Mouse (Mus musculus): Measurements from ENCODE around the gene Rilpl1. TPM values are rescaled to one million over a fixed set of nuclear protein-coding genes. Genes with fewer than 3 reads are reported as not detected.

Gene Rilpl1
- total and polyA plus RNA-seq, 3 experiments = 0.38 to 0.98 (median 0.41) TPM

GRCm38 (mm10) chr5:124481714-124482113, 49.5 kb downstream of the Rilpl1 start:
- ATAC-seq (ENCODE audit: extremely low read depth, insufficient number of reproducible peaks, low FRiP score, poor library complexity, severe bottlenecking) (no peak), DNase-seq (ENCODE audit: low spot score) (no peak)
- peaks cover 44% of the 10 kb centered on the region for H3K4me1 ChIP-seq (ENCODE audit: insufficient read depth, low read depth, low read length)
- no peaks in the 10 kb centered on the region for H3K27me3 ChIP-seq (ENCODE audit: insufficient read depth, low read length)
- peaks cover 24% of the 10 kb centered on the region for H3K36me3 ChIP-seq (replicated peaks)
- no peak overlapping the region for H3K4me3 ChIP-seq (ENCODE audit: low read depth, low read length)
- TF ChIP-seq CTCF (IDR thresholded peaks at IDR 0.05; ENCODE audit: low read depth, low read length) = no peak
- no peak for TF ChIP-seq POLR2AphosphoS5 (IDR thresholded peaks at IDR 0.05; ENCODE audit: insufficient replicate concordance, low read depth, low read length)
- TF ChIP-seq GATA1 (IDR thresholded peaks at IDR 0.05; ENCODE audit: borderline replicate concordance, low read length) = no peak
- TF ChIP-seq TAL1 (conservative IDR thresholded peaks at IDR 0.05; ENCODE audit: low read depth, low read length) = no peak
- no peak for TF ChIP-seq GATA2 (IDR thresholded peaks at IDR 0.05; ENCODE audit: borderline replicate concordance, low read depth, low read length)
- no peaks in the 10 kb centered on the region for H3K9me3 ChIP-seq (replicated peaks)

DNA sequence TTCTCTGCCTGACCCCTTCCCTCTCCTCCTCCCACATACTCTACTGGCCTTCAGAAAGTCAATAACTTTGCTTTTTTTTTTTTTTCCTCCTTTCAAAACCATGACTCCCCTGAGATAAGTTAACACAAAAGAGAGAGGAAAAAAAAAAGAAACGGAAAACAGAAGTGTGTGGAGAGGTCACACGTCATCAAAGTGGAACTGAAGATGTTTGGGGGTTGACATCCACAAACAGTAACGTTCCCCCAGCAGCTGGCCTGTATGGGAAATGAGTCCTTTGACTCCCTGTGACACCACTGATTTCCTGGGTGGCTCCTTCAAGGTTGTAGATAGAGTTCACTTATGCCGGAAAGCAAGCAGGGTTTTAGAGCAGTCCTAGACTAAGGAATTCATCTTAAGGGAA, 51.1 kb downstream of the Rilpl1 start:
- no peak overlapping the region for H3K4me3 ChIP-seq (ENCODE audit: low read depth, low read length)

DNA sequence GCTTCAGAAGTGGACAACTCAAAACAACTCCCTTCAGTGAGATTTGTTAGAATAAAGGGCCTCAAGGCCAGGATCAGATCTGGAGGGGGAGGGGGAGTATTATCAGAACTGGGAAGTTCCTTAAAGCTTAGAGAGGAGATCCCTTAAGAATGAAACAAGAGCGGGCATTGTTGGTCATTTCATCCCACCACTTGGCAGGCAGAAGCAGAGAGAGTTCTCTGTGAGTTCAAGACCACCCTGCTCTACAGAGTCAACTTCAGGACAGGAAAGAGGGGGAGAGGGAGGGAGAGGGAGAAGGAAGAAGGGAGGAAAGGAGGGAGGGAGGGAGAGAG, 52.4 kb downstream of the Rilpl1 start:
- Histone ChIP-seq H3K9me3 (replicated peaks) (no peaks in the 10 kb centered on the region), H3K36me3 (replicated peaks) (peaks cover 9% of the 10 kb centered on the region), H3K4me1 (ENCODE audit: insufficient read depth, low read depth, low read length) (peaks cover 55% of the 10 kb centered on the region), H3K27me3 (ENCODE audit: insufficient read depth, low read length) (no peaks in the 10 kb centered on the region), H3K4me3 (ENCODE audit: low read depth, low read length) (no peak overlapping the region)
- no peak for ATAC-seq (ENCODE audit: extremely low read depth, insufficient number of reproducible peaks, low FRiP score, poor library complexity, severe bottlenecking)
- TF ChIP-seq GATA2 (IDR thresholded peaks at IDR 0.05; ENCODE audit: borderline replicate concordance, low read depth, low read length) (no peak), CTCF (IDR thresholded peaks at IDR 0.05; ENCODE audit: low read depth, low read length) (no peak), GATA1 (IDR thresholded peaks at IDR 0.05; ENCODE audit: borderline replicate concordance, low read length) (no peak), POLR2AphosphoS5 (IDR thresholded peaks at IDR 0.05; ENCODE audit: insufficient replicate concordance, low read depth, low read length) (no peak), TAL1 (conservative IDR thresholded peaks at IDR 0.05; ENCODE audit: low read depth, low read length) (no peak)
- DNase-seq (ENCODE audit: low spot score) = no peak

More for the DNA sequence above, 51.1 kb downstream of the Rilpl1 start:
- no peaks in the 10 kb centered on the region for H3K27me3 ChIP-seq (ENCODE audit: insufficient read depth, low read length)
- no peaks in the 10 kb centered on the region for H3K9me3 ChIP-seq (replicated peaks)
- H3K36me3 ChIP-seq (replicated peaks) = peaks cover 13% of the 10 kb centered on the region
- H3K4me1 ChIP-seq (ENCODE audit: insufficient read depth, low read depth, low read length) = peaks cover 59% of the 10 kb centered on the region
- ATAC-seq (ENCODE audit: extremely low read depth, insufficient number of reproducible peaks, low FRiP score, poor library complexity, severe bottlenecking) = no peak
- no peak for TF ChIP-seq GATA1 (IDR thresholded peaks at IDR 0.05; ENCODE audit: borderline replicate concordance, low read length)
- TF ChIP-seq CTCF (IDR thresholded peaks at IDR 0.05; ENCODE audit: low read depth, low read length) = no peak
- TF ChIP-seq GATA2 (IDR thresholded peaks at IDR 0.05; ENCODE audit: borderline replicate concordance, low read depth, low read length) = no peak
- no peak for TF ChIP-seq TAL1 (conservative IDR thresholded peaks at IDR 0.05; ENCODE audit: low read depth, low read length)
- no peak for TF ChIP-seq POLR2AphosphoS5 (IDR thresholded peaks at IDR 0.05; ENCODE audit: insufficient replicate concordance, low read depth, low read length)
- no peak for DNase-seq (ENCODE audit: low spot score)

- ATAC-seq (ENCODE audit: extremely low read depth, insufficient number of reproducible peaks, low FRiP score, poor library complexity, severe bottlenecking) (no peak), DNase-seq (ENCODE audit: low spot score) (no peak)
- H3K36me3 ChIP-seq (replicated peaks) = peaks cover 70% of the 10 kb centered on the region
- peaks cover 27% of the 10 kb centered on the region for H3K4me1 ChIP-seq (ENCODE audit: insufficient read depth, low read depth, low read length)
- H3K27me3 ChIP-seq (ENCODE audit: insufficient read depth, low read length) = no peaks in the 10 kb centered on the region
- TF ChIP-seq POLR2AphosphoS5 (IDR thresholded peaks at IDR 0.05; ENCODE audit: insufficient replicate concordance, low read depth, low read length) (no peak), TAL1 (conservative IDR thresholded peaks at IDR 0.05; ENCODE audit: low read depth, low read length) (no peak), CTCF (IDR thresholded peaks at IDR 0.05; ENCODE audit: low read depth, low read length) (no peak)
- H3K9me3 ChIP-seq (replicated peaks) = no peaks in the 10 kb centered on the region
- no peak overlapping the region for H3K4me3 ChIP-seq (ENCODE audit: low read depth, low read length)
Measured at GRCm38 (mm10) chr5:124470591-124471171, 60.5 kb downstream of the Rilpl1 start.

GRCm38 (mm10) chr5:124469486-124469885, 61.7 kb downstream of the Rilpl1 start:
- TF ChIP-seq POLR2AphosphoS5 (IDR thresholded peaks at IDR 0.05; ENCODE audit: insufficient replicate concordance, low read depth, low read length) (no peak), CTCF (IDR thresholded peaks at IDR 0.05; ENCODE audit: low read depth, low read length) (no peak), TAL1 (conservative IDR thresholded peaks at IDR 0.05; ENCODE audit: low read depth, low read length) (no peak)
- Histone ChIP-seq H3K27me3 (ENCODE audit: insufficient read depth, low read length) (no peaks in the 10 kb centered on the region), H3K4me1 (ENCODE audit: insufficient read depth, low read depth, low read length) (peaks cover 17% of the 10 kb centered on the region), H3K4me3 (ENCODE audit: low read depth, low read length) (no peak overlapping the region), H3K36me3 (replicated peaks) (peaks cover 76% of the 10 kb centered on the region), H3K9me3 (replicated peaks) (no peaks in the 10 kb centered on the region)
- ATAC-seq (ENCODE audit: extremely low read depth, insufficient number of reproducible peaks, low FRiP score, poor library complexity, severe bottlenecking) = no peak
- no peak for DNase-seq (ENCODE audit: low spot score)

- no peak overlapping the region for H3K4me3 ChIP-seq (ENCODE audit: low read depth, low read length)
- TF ChIP-seq GATA2 (IDR thresholded peaks at IDR 0.05; ENCODE audit: borderline replicate concordance, low read depth, low read length) (no peak), POLR2AphosphoS5 (IDR thresholded peaks at IDR 0.05; ENCODE audit: insufficient replicate concordance, low read depth, low read length) (no peak), TAL1 (conservative IDR thresholded peaks at IDR 0.05; ENCODE audit: low read depth, low read length) (no peak), CTCF (IDR thresholded peaks at IDR 0.05; ENCODE audit: low read depth, low read length) (no peak), GATA1 (IDR thresholded peaks at IDR 0.05; ENCODE audit: borderline replicate concordance, low read length) (no peak)
- ATAC-seq (ENCODE audit: extremely low read depth, insufficient number of reproducible peaks, low FRiP score, poor library complexity, severe bottlenecking) = no peak
- peaks cover 73% of the 10 kb centered on the region for H3K36me3 ChIP-seq (replicated peaks)
- H3K4me1 ChIP-seq (ENCODE audit: insufficient read depth, low read depth, low read length) = peaks cover 11% of the 10 kb centered on the region; the same call in 1 of the 2 replicates
- no peak for DNase-seq (ENCODE audit: low spot score)
- no peaks in the 10 kb centered on the region for H3K9me3 ChIP-seq (replicated peaks)
- H3K27me3 ChIP-seq (ENCODE audit: insufficient read depth, low read length) = no peaks in the 10 kb centered on the region
Measured at GRCm38 (mm10) chr5:124468365-124468764, 62.8 kb downstream of the Rilpl1 start.
